Mouse (Mus musculus) liver, adult 2 months (tissue): ENCODE measurements around the gene Zfp217. TPM values are rescaled to one million over a fixed set of nuclear protein-coding genes. Genes with fewer than 3 reads are reported as not detected.

Experiments
- DNase-seq: peaks from one replicate; pipeline ENCODE4 v3.0.0-alpha.2; 2011; ENCODE audit warnings: low read depth, low spot score; ENCODE audit errors: extremely low read depth
- H3K27ac ChIP-seq: fragments of 200-500 bp; replicated peaks from 2 replicates; pipeline ENCODE4 v1.5.1; 2012; ENCODE audit warnings: low read depth, mild to moderate bottlenecking, control low read depth, inconsistent platforms, low read length; ENCODE audit not compliant: insufficient read depth
- H3K27me3 ChIP-seq: fragments of 200-500 bp; 2 replicates; pipeline ENCODE4 v1.6.1; 2012; ENCODE audit warnings: mild to moderate bottlenecking, moderate library complexity, low read length, inconsistent platforms; ENCODE audit not compliant: control insufficient read depth, insufficient read depth
- H3K36me3 ChIP-seq: fragments of 200-500 bp; 2 replicates; pipeline ENCODE4 v1.6.1; 2012; ENCODE audit warnings: low read length, inconsistent platforms; ENCODE audit not compliant: control insufficient read depth, insufficient read depth
- H3K4me1 ChIP-seq: fragments of 200-500 bp; 2 replicates; pipeline ENCODE4 v1.6.1; 2011; ENCODE audit warnings: low read length; ENCODE audit not compliant: control insufficient read depth, insufficient read depth
- H3K4me3 ChIP-seq: fragments of 200-500 bp; 2 replicates; pipeline ENCODE4 v1.5.1; 2011; ENCODE audit warnings: low read depth, mild to moderate bottlenecking, control low read depth, low read length, moderate library complexity; ENCODE audit not compliant: insufficient read depth
- H3K79me2 ChIP-seq: fragments of 200-500 bp; 2 replicates; pipeline ENCODE4 v1.6.1; 2012; ENCODE audit warnings: inconsistent platforms, mild to moderate bottlenecking, low read length, moderate library complexity; ENCODE audit not compliant: control insufficient read depth, insufficient read depth
- H3K9ac ChIP-seq: fragments of 200-500 bp; 2 replicates; pipeline ENCODE4 v1.6.1; 2012; ENCODE audit warnings: low read depth, mild to moderate bottlenecking, control low read depth, inconsistent platforms, low read length
- CTCF ChIP-seq: fragments of 200-500 bp; IDR thresholded peaks from 2 replicates; pipeline ENCODE4 v1.5.1; 2011; ENCODE audit warnings: low read depth, low read length, control low read depth
- POLR2A ChIP-seq: fragments of 200-500 bp; IDR thresholded peaks from 2 replicates; pipeline ENCODE4 v1.6.1; 2011; ENCODE audit warnings: low read length, control low read depth; ENCODE audit not compliant: insufficient read depth; ENCODE audit errors: extremely low read depth
- WGBS: fragments of 180-500 bp; shearing (Covaris S2); methylation state at CpG from one replicate; pipeline ENCODE4 v1.1.7; 2018; 5-methylcytosine and 5-hydroxymethylcytosine counted together
- polyA plus RNA-seq: library from polyadenylated mRNA; depleted of rRNA; stranded (reverse); fragments of >200 nt; gene quantifications from 2 replicates; pipeline ENCODE4 v1.2.3, GENCODE M21; 2012
- total RNA-seq: library from RNA; depleted of rRNA; stranded (reverse); fragments of >200 nt; gene quantifications from 2 replicates; pipeline ENCODE4 v1.2.3, GENCODE M21; 2014

The Zfp217 gene
- total and polyA plus RNA-seq, 2 experiments, result 2.9 to 4.2 TPM

DNA sequence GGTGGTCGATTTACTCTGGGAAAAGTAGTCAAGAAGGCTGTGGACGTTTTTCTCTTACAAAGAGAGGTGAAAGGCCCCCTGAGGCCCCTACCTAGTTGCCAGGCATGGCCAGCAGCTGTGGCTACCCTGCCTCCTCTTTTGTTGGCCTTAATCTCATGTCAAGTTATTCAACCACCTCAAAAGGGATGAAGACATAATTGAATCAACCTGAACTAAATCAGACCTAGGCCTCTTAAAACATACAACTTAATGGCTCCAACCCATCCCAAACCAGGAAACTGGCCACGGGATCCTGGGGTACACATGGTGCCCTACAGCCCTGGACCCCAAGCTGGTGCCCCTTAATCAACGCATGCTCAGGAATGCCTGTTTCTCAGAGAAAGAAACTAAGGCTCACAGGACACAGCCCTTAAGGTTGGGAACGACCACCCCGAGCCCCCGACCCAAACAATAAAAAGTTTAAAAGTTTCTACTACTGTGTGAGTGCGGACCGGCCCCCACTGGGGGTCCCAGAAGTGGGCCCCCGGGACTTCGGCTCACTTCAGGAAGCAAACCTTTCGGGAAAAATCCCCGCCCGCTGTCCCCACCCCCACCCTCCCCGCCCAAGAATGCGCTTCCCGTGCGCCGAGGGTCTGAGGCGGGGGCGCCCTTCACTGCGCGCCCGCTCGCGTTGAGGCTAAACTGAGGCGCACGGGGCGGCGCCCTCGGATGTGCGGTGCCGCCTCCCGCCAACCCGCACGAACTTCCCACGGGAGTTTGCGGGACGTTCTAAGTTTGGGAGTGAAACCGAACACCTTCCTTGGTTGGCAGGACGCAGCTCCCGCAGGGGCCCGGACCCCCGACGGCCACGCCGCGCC lies 17.8 kb downstream of the Zfp217 start:
- H3K4me1 ChIP-seq, result peaks cover 22% of the 10 kb centered on the region
- DNase-seq, result no peak
- TF ChIP-seq POLR2A (no peak), CTCF (no peak)
- peak overlapping the region; percentile 73 for H3K27ac ChIP-seq
- peaks cover 30% of the 10 kb centered on the region; the same call in 1 of the 2 replicates for H3K79me2 ChIP-seq
- H3K27me3 ChIP-seq, result no peaks in the 10 kb centered on the region
- 2% methylated on average over 48 of the region's 48 CpGs for WGBS
- H3K9ac ChIP-seq, result peak overlapping the region; percentile 99
- H3K36me3 ChIP-seq, result no peaks in the 10 kb centered on the region
- H3K4me3 ChIP-seq, result peak overlapping the region; percentile 99

DNA sequence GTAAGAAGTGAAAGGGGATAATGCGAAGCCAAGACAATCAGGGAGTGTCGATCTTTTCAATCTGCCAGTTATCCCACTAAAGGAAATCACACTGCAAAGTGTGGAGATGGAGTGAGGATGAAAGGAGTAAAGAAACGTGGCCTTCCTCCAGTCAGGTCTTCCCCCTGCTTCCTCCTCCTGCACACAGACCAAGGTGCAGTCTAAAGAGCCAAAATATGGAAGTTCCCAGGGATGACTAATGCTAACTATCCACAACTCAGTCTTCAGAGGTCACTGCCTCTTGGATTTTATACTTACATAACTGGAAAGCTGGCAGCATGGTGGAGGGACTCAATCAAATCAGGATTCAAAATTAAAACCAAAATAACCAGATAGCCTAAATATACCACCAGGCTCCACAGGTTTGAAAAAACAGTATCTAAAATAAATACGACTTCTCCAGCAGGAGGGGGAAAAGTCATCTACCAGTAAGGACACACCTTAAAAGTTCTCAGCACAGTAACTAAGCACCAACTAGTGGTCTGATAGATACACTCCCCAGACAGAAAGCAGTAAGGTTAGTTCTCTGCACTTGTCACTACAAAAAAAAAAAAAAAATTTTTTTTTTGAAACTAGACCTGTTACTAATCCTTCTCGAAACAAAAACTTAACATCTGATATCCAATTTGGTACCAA lies 18.5 kb downstream of the Zfp217 start:
- WGBS, result 42% methylated on average over 5 of the region's 5 CpGs
- TF ChIP-seq POLR2A (no peak), CTCF (no peak)
- peak overlapping the region; percentile 42; the same call in 1 of the 2 replicates for H3K27ac ChIP-seq

DNA sequence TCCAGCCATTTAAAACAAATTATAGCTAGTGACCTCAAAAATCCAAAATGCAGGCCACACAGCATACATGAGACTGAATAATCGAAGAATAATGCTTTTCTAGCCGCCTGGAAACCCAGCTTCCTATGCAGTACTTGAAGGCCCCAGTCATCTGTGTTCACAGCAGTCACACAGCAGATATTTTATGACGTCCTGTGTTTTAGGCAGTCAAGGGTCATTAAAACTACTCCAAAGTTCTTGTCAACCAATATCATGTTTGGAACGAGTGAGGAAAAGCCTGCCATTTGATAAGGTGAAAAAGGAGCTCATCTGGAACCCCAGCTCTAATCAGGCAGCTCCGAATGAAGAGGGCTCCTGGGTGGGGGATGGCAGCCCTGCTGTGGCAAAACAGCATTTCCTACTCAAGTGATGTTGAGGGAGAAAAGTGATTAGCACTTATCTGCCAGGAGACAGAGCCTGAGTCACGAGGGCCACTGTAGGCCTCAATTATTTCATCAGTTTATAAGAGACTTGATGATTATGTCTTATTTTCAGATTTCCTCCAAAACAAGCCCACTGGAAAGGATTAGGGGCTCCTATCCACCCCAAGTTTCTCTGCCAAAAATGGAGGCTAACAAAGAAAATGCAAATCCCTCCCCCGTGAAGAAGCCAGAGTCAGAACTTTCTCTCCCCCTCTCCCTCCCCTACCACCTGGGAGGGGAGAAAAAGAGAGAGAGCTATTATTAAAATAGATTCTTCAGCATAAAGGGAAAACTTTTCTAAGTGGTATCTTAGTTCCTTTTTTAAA lies 19.2 kb downstream of the Zfp217 start:
- no peak for DNase-seq
- Histone ChIP-seq H3K4me1 (peaks cover 20% of the 10 kb centered on the region), H3K27ac (peak overlapping the region; percentile 7; the same call in 1 of the 2 replicates), H3K79me2 (peaks cover 37% of the 10 kb centered on the region; the same call in 1 of the 2 replicates), H3K4me3 (no peak overlapping the region), H3K9ac (0 out of 2 replicates have a peak overlapping the region, but pooled peaks have one; percentile 21), H3K27me3 (no peaks in the 10 kb centered on the region), H3K36me3 (no peaks in the 10 kb centered on the region)
- WGBS, result 41% methylated on average over 7 of the region's 7 CpGs
- TF ChIP-seq POLR2A (no peak), CTCF (no peak)

More for the DNA sequence above, 18.5 kb downstream of the Zfp217 start:
- peaks cover 24% of the 10 kb centered on the region for H3K4me1 ChIP-seq
- H3K9ac ChIP-seq, result no peak overlapping the region
- peaks cover 32% of the 10 kb centered on the region; the same call in 1 of the 2 replicates for H3K79me2 ChIP-seq
- no peaks in the 10 kb centered on the region for H3K27me3 ChIP-seq
- peak; percentile 33 for DNase-seq
- H3K4me3 ChIP-seq, result peak overlapping the region; percentile 99; the same call in 1 of the 2 replicates
- H3K36me3 ChIP-seq, result no peaks in the 10 kb centered on the region

DNA sequence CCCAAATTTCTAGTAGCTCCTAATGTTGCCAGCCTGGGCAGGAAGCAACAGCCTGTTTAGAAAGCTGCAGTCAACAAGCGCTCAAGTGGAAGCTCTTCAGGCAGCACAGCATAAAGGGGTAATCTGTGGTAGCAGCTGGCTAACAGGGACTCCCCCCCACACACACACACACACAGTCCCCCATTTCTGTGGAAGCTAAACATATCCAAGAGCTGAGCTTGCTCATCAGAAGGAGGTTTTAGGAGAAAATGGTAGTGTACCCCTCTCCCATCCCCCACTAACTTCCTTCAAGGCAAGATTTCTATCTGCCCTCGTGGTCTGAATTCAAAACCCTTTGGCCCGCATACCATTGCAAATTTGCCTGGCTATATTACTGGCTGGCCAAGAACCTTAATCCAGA lies 20.4 kb downstream of the Zfp217 start:
- WGBS, result 52% methylated on average over 3 of the region's 3 CpGs
- H3K36me3 ChIP-seq, result no peaks in the 10 kb centered on the region
- TF ChIP-seq POLR2A (no peak), CTCF (no peak)
- no peaks in the 10 kb centered on the region for H3K27me3 ChIP-seq
- peaks cover 20% of the 10 kb centered on the region for H3K4me1 ChIP-seq
- H3K27ac ChIP-seq, result no peak overlapping the region
- DNase-seq, result no peak
- peaks cover 37% of the 10 kb centered on the region; the same call in 1 of the 2 replicates for H3K79me2 ChIP-seq
- no peak overlapping the region for H3K9ac ChIP-seq
- H3K4me3 ChIP-seq, result no peak overlapping the region

DNA sequence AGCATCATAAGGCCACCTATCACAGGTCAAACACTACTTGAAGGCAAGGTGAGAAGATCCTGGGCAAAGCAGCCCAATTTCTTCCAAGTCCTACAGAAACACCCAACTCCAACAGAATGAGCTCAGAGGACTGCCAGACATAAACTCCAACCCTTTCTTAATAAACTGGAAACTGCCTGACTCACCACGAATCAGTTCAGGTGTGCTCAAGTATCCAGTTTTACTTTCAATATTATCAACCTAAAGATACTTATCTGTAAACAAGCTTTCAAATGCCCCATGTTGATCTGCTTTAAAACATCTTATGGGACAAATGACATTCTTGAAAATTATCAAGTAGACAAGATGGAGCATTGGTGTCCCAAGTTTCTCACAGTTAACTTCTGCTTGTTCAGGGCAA lies 21.6 kb downstream of the Zfp217 start:
- H3K9ac ChIP-seq, result no peak overlapping the region
- WGBS, result 20% methylated on average over 1 of the region's 1 CpGs
- H3K4me1 ChIP-seq, result peaks cover 18% of the 10 kb centered on the region
- no peak for DNase-seq
- H3K27me3 ChIP-seq, result no peaks in the 10 kb centered on the region
- peaks cover 40% of the 10 kb centered on the region; the same call in 1 of the 2 replicates for H3K79me2 ChIP-seq
- TF ChIP-seq CTCF (no peak), POLR2A (no peak)
- H3K36me3 ChIP-seq, result no peaks in the 10 kb centered on the region
- H3K4me3 ChIP-seq, result no peak overlapping the region
- no peak overlapping the region for H3K27ac ChIP-seq
